Mouse (Mus musculus): ENCODE data around the gene 1700022I11Rik. TPM values are rescaled to one million over a fixed set of nuclear protein-coding genes. Genes with fewer than 3 reads are reported as not detected.

Gene 1700022I11Rik
- not detected in 2 replicates for polyA plus RNA-seq (2012; rRNA removed)

DNA sequence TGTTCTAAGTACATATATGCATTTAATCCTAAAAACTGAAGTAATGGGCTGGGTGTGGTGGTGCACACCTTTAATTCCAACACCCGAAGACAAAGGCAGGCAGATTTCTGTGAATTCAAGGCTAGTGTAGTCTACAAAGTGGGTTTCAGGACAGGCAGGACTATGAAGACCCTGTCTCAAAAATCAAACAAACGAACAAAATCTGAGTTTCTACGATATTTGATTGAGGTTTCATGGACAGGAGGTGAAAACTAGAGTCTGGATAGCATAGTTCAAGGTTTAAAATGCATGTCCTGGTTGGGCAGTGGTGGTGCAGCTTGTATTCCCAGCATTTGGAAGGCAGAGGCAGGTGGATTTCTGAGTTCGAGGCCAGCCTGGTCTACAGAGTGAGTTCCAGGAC lies at the start of gene 1700022I11Rik:
Gene 1700022I11Rik (plus strand): TSS at position 301 of the 400 bp plus-strand sequence.
- no peak within 1 kb of the TSS for H3K4me3 ChIP-seq (ENCODE audit: control insufficient read depth, insufficient read depth, low read length)
- WGBS = 95% methylated on average over 4 of the region's 4 CpGs
- H3K4me1 ChIP-seq (replicated peaks; ENCODE audit: control insufficient read depth, insufficient read depth, low read length) = no peaks in the 10 kb centered on the region; the same call in 1 of the 2 replicates
- no peaks in the 10 kb centered on the region for H3K36me3 ChIP-seq (ENCODE audit: control insufficient read depth, insufficient read depth, low read length)
- TF ChIP-seq POLR2A (IDR thresholded peaks at IDR 0.05; ENCODE audit: control insufficient read depth, extremely low read depth, insufficient read depth, low read length, poor library complexity) (no peak), CTCF (IDR thresholded peaks at IDR 0.05; ENCODE audit: borderline replicate concordance, control insufficient read depth, extremely low read depth, insufficient read depth, low read length, poor library complexity) (no peak)
- DNase-seq = no peak
- no peak within 1 kb of the TSS for H3K27ac ChIP-seq (ENCODE audit: control insufficient read depth, insufficient read depth, low read length)
- H3K27me3 ChIP-seq (ENCODE audit: control insufficient read depth, insufficient read depth, low read length) = no peaks in the 10 kb centered on the region

DNA sequence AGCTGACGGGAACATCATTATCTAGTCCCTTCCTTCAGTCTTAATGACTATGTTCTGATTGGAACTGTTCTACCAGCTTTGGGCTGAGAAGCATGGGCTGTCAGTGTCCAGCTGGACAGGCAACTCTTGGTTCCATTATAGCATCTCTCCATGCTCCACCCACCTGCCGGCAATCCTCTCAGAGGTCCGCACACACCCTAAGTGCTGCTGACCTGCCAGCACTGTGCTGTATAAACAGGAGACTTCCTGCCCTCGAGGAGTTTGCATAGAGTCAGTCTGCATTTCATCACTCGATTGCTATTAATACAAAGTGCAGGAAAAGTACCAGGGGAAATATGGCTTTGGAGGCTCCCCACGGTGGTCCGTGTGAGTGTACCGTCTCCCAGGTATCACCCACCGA lies 48.7 kb upstream of the 1700022I11Rik start:
- peaks cover 7% of the 10 kb centered on the region for H3K4me1 ChIP-seq (replicated peaks; ENCODE audit: control insufficient read depth, insufficient read depth, low read length)
- DNase-seq = no peak
- no peak overlapping the region for H3K4me3 ChIP-seq (ENCODE audit: control insufficient read depth, insufficient read depth, low read length)
- 77% methylated on average over 9 of the region's 9 CpGs for WGBS
- no peak overlapping the region for H3K27ac ChIP-seq (ENCODE audit: control insufficient read depth, insufficient read depth, low read length)
- H3K27me3 ChIP-seq (ENCODE audit: control insufficient read depth, insufficient read depth, low read length) = peaks cover 4% of the 10 kb centered on the region; the same call in 1 of the 2 replicates
- TF ChIP-seq POLR2A (IDR thresholded peaks at IDR 0.05; ENCODE audit: control insufficient read depth, extremely low read depth, insufficient read depth, low read length, poor library complexity) (no peak), CTCF (IDR thresholded peaks at IDR 0.05; ENCODE audit: borderline replicate concordance, control insufficient read depth, extremely low read depth, insufficient read depth, low read length, poor library complexity) (no peak)
- H3K36me3 ChIP-seq (ENCODE audit: control insufficient read depth, insufficient read depth, low read length) = no peaks in the 10 kb centered on the region

DNA sequence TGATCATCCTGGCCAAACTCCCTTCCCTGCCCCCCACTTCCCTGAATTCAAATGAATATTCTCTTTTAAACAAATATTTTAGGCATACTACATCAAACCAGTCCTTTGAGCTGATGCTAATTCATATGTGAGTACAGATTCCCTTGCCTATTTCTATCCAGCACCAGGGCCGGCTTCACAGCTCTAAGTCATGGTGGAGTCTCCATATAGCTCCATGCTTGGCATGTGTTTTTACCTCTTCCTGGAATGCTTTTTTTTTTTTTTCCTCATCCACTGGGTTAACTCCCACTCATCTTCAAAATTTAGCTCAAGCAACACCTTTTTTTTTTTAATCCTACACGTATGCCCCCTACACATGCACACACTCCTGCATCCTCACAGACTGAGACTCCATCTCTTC lies 47.9 kb upstream of the 1700022I11Rik start:
- no peaks in the 10 kb centered on the region for H3K36me3 ChIP-seq (ENCODE audit: control insufficient read depth, insufficient read depth, low read length)
- H3K4me3 ChIP-seq (ENCODE audit: control insufficient read depth, insufficient read depth, low read length) = no peak overlapping the region
- no peak for DNase-seq
- no peak for TF ChIP-seq POLR2A (IDR thresholded peaks at IDR 0.05; ENCODE audit: control insufficient read depth, extremely low read depth, insufficient read depth, low read length, poor library complexity)
- TF ChIP-seq CTCF (IDR thresholded peaks at IDR 0.05; ENCODE audit: borderline replicate concordance, control insufficient read depth, extremely low read depth, insufficient read depth, low read length, poor library complexity) = no peak
- no peak overlapping the region for H3K27ac ChIP-seq (ENCODE audit: control insufficient read depth, insufficient read depth, low read length)
- H3K27me3 ChIP-seq (ENCODE audit: control insufficient read depth, insufficient read depth, low read length) = peaks cover 4% of the 10 kb centered on the region; the same call in 1 of the 2 replicates
- H3K4me1 ChIP-seq (replicated peaks; ENCODE audit: control insufficient read depth, insufficient read depth, low read length) = peaks cover 7% of the 10 kb centered on the region
- WGBS = 84% methylated on average over 2 of the region's 2 CpGs

DNA sequence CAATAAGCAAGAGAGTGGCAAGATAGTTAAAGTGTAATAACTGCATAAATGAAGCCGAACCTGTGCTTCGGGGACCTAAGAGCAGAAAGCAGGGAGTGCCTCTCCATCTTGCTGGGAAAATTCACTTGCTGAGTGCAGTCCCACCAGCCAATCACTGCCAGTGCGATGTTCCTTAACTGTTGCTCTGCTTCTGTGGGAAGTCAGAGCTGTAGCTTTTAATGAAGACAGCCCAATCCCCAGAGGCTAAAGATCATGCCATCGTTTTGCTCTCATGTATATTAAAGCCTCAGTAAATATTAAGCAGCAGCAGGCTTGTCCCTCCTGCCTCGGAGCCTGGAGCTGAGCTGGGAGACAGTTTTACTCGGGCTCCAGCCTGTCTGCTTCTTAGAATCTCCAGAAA lies 47.3 kb upstream of the 1700022I11Rik start:
- TF ChIP-seq POLR2A (IDR thresholded peaks at IDR 0.05; ENCODE audit: control insufficient read depth, extremely low read depth, insufficient read depth, low read length, poor library complexity) (no peak), CTCF (IDR thresholded peaks at IDR 0.05; ENCODE audit: borderline replicate concordance, control insufficient read depth, extremely low read depth, insufficient read depth, low read length, poor library complexity) (no peak)
- peaks cover 4% of the 10 kb centered on the region; the same call in 1 of the 2 replicates for H3K27me3 ChIP-seq (ENCODE audit: control insufficient read depth, insufficient read depth, low read length)
- no peak overlapping the region for H3K4me3 ChIP-seq (ENCODE audit: control insufficient read depth, insufficient read depth, low read length)
- H3K27ac ChIP-seq (ENCODE audit: control insufficient read depth, insufficient read depth, low read length) = no peak overlapping the region
- no peaks in the 10 kb centered on the region for H3K36me3 ChIP-seq (ENCODE audit: control insufficient read depth, insufficient read depth, low read length)
- H3K4me1 ChIP-seq (replicated peaks; ENCODE audit: control insufficient read depth, insufficient read depth, low read length) = peaks cover 4% of the 10 kb centered on the region
- DNase-seq = no peak
- 80% methylated on average over 6 of the region's 6 CpGs for WGBS

DNA sequence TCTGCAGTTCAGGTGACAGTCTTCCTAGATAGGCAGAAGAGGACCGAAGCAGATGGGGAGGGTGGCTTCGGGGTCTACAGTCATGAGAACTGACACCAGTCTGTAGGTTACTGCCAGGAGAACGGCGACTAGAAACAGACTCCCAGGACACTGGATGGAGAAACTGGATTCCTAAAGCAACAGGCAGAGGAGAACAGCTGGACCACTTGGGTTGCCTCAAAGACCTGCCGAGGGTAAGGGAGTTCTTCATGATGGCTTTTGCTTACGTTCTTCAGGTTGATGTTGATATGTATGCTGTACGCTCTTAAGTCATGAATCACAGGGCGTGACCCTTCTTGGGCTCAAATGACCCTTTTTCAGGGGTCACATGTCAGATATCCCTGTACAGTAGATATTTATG lies 46.9 kb upstream of the 1700022I11Rik start:
- no peak for DNase-seq
- WGBS = 87% methylated on average over 8 of the region's 8 CpGs
- peaks cover under 1% of the 10 kb centered on the region; the same call in 1 of the 2 replicates for H3K4me1 ChIP-seq (replicated peaks; ENCODE audit: control insufficient read depth, insufficient read depth, low read length)
- H3K27ac ChIP-seq (ENCODE audit: control insufficient read depth, insufficient read depth, low read length) = no peak overlapping the region
- TF ChIP-seq CTCF (IDR thresholded peaks at IDR 0.05; ENCODE audit: borderline replicate concordance, control insufficient read depth, extremely low read depth, insufficient read depth, low read length, poor library complexity) (no peak), POLR2A (IDR thresholded peaks at IDR 0.05; ENCODE audit: control insufficient read depth, extremely low read depth, insufficient read depth, low read length, poor library complexity) (no peak)
- H3K27me3 ChIP-seq (ENCODE audit: control insufficient read depth, insufficient read depth, low read length) = no peaks in the 10 kb centered on the region; the same call in 1 of the 2 replicates
- H3K36me3 ChIP-seq (ENCODE audit: control insufficient read depth, insufficient read depth, low read length) = no peaks in the 10 kb centered on the region
- no peak overlapping the region for H3K4me3 ChIP-seq (ENCODE audit: control insufficient read depth, insufficient read depth, low read length)

DNA sequence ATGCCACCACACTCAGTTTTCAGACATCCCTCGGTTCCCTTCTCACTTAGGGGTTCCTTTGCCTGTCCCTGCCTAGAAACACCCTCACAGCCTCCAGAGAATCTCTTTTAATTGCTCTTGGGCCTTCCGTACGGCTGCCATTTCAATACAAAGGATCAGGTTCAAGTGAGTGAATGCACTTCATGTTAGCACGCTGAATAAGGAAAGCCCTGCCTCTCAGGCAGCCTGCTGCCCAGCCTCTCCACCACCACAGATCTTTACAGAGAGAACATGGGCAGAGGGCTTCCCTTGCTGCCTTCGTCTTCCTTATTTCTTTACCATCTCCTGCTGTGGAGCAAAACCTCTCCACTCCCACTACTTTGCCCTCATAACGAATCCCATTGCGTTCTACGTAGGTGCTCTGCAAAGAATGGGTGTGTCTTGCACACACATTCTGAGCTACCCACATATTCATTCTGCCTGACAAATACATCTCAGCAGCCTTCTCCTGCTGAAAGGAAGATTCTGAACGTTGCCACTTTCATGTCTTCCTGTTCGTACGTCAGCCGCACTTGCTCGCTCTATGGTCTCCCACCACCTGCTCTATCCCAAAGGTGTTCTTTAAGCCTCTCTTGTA lies 45.2 kb upstream of the 1700022I11Rik start:
- no peak for TF ChIP-seq POLR2A (IDR thresholded peaks at IDR 0.05; ENCODE audit: control insufficient read depth, extremely low read depth, insufficient read depth, low read length, poor library complexity)
- Histone ChIP-seq H3K27ac (ENCODE audit: control insufficient read depth, insufficient read depth, low read length) (no peak overlapping the region), H3K27me3 (ENCODE audit: control insufficient read depth, insufficient read depth, low read length) (no peaks in the 10 kb centered on the region), H3K4me3 (ENCODE audit: control insufficient read depth, insufficient read depth, low read length) (no peak overlapping the region), H3K4me1 (replicated peaks; ENCODE audit: control insufficient read depth, insufficient read depth, low read length) (no peaks in the 10 kb centered on the region), H3K36me3 (ENCODE audit: control insufficient read depth, insufficient read depth, low read length) (no peaks in the 10 kb centered on the region)
- no peak for DNase-seq
- WGBS = 87% methylated on average over 13 of the region's 13 CpGs

DNA sequence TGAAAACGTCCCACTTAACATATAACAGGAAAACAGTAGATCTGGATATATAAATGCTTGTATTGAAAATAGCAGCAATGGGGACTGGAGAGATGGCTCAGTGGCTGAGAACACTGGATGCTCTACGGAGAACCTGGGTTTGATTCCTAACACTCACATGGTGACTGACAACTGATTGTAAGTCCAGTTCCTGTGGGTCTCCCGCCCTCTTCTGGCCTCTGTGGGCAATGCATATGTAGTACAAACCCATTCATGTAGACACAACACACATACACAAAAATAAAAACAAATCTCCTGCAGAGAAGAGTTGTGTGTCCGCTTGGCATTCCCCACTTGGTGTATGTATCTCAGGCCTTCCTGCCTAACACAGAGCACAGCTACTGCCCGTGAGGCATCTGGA lies 41.2 kb upstream of the 1700022I11Rik start:
- no peak overlapping the region for H3K4me3 ChIP-seq (ENCODE audit: control insufficient read depth, insufficient read depth, low read length)
- no peaks in the 10 kb centered on the region for H3K4me1 ChIP-seq (replicated peaks; ENCODE audit: control insufficient read depth, insufficient read depth, low read length)
- no peak for DNase-seq
- H3K36me3 ChIP-seq (ENCODE audit: control insufficient read depth, insufficient read depth, low read length) = no peaks in the 10 kb centered on the region
- no peaks in the 10 kb centered on the region for H3K27me3 ChIP-seq (ENCODE audit: control insufficient read depth, insufficient read depth, low read length)
- 85% methylated on average over 5 of the region's 5 CpGs for WGBS
- no peak overlapping the region for H3K27ac ChIP-seq (ENCODE audit: control insufficient read depth, insufficient read depth, low read length)
- TF ChIP-seq POLR2A (IDR thresholded peaks at IDR 0.05; ENCODE audit: control insufficient read depth, extremely low read depth, insufficient read depth, low read length, poor library complexity) (no peak), CTCF (IDR thresholded peaks at IDR 0.05; ENCODE audit: borderline replicate concordance, control insufficient read depth, extremely low read depth, insufficient read depth, low read length, poor library complexity) (no peak)
